Mouse (Mus musculus): Measurements from ENCODE around the gene Zfp882.
"Not testable (repeated sequence)": the region's sequence is repeated elsewhere in the genome, so short reads cannot be mapped to it uniquely, and the experiment has no call there.

Gene Zfp882

DNA sequence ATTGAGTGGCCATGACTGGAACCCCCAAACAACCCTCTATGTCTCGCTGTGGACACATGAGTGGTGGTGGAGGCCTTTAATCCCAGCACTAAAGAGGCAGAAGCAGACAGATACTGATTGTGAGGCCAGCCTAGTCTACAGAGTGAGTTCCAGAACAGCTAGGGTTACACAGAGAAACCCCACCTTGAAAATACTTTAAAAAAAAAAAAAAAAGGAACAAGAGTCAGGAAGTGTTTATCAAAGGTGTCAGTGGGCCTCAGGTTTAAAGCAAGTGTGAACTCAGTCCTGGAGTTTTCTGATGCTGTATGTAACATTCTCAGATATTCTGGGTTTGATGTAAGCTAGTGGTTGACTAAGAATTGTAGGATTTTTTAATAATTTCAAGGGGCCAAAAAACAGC, 44.1 kb downstream of the Zfp882 start:
- DNase-seq (ENCODE audit: low read depth, low spot score) = no peak

DNA sequence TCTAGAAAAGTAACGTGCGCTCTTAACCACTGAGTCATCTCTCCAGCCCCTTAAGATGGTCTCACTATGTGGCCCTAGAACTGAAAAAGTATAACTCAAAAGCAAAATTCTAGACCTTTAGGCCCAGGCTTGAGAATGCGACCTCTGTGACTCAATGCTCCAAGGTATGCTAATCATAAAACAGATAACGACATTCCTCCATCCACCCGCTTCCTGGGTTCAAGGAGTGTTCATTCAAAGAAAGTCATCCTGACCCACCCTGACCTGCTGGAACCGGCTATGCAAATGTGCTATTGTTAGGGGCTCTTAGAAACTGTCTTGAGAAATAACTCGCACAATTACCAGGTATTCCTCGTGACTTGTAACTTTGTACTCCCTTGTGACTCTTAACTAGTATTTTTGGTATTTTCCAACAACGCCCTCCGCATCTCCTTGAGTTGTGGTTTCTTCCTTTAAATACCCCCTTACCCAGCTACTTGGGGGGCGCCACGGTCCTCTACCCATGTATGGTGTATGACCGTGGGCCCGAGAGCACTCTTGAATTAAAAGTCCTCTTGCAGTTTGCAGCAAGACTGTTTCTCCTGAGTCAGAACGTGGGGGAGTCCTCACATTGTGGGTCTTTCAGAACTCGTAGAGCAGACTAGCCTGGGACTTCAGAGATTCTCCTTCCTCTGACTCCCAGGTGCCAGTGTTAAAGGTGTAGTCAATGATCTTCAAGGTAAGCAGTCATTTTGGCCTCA, 44.7 kb downstream of the Zfp882 start:
- not testable (repeated sequence) for DNase-seq (ENCODE audit: low read depth, low spot score)

GRCm38 (mm10) chr8:71954666-71955065, 46.3 kb downstream of the Zfp882 start:
- DNase-seq (ENCODE audit: low read depth, low spot score) = no peak

GRCm38 (mm10) chr8:71960483-71960882, 52.1 kb downstream of the Zfp882 start:
- no peak for DNase-seq (ENCODE audit: low read depth, low spot score)

GRCm38 (mm10) chr8:71961796-71962195, 53.4 kb downstream of the Zfp882 start:
- DNase-seq (ENCODE audit: low read depth, low spot score) = no peak

GRCm38 (mm10) chr8:71964051-71964450, 55.6 kb downstream of the Zfp882 start:
- no peak for DNase-seq (ENCODE audit: low read depth, low spot score)

GRCm38 (mm10) chr8:71965166-71965565, 56.8 kb downstream of the Zfp882 start:
- DNase-seq (ENCODE audit: low read depth, low spot score) = no peak

Data from retina, postnatal 7 days (tissue).